Mouse (Mus musculus): Measurements from ENCODE around the gene Ece2. TPM values are rescaled to one million over a fixed set of nuclear protein-coding genes. Genes with fewer than 3 reads are reported as not detected.

Gene Ece2
- 10 to 100 TPM; 28.6 to 33.0 TPM for total RNA-seq (2021)

DNA sequence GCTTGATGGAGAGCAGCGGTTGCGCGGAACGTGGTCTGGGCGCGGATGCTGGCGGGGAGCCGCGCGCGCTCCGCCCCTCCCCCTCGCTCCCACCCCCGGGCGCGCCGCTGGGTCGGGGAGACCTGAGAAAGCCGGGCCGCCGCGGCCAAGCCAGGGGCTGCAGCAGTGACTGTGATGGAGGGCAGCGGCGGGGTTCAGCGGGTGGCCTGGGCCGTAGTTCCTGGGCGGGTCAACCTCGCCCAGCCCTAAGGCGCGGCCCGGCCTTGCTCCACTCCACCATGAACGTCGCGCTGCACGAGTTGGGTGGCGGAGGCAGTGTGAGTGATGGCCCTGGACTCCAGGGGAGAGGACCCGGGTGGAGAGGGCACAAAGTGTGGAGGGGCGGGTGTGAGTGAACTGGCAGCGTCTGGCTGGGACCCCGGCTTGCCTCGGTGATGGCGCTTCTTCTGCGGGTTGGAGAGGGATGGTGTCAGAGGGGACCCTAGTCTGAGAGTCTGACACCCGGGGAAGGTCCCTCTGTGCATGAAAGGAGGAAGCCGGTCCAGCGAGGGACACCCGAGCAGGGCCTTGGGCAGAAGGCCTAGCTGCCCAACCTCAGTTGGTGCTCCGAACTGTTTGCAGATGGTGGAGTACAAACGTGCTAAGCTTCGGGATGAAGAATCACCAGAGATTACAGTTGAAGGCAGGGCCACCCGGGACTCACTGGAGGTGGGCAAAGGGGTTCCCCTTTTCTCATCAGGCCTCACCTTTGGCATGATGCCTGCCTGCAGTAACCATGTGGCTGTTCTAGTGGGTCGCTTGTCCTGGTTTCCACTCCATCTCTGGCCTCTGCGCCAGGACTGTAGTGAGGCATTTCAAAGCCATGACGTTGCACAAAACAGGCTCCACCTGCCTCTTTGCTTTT is at the start of gene Ece2:
TSS of gene Ece2 (plus strand) at position 98 of the 904 bp plus-strand sequence.
- DNase-seq: peak; percentile 56
- intact Hi-C loops (cut with DNase I): no loop called here

- intact Hi-C loops (cut with DNase I): no loop called here
- DNase-seq: no peak
These were observed 40.2 kb upstream of the Ece2 start, which contains the start of gene Vwa5b2 for GRCm38 (mm10) chr16:20589366-20589938. TSS of gene Vwa5b2 (plus strand) at chr16:20589471.

- intact Hi-C loops (cut with DNase I): no loop called here
- DNase-seq: peak; percentile 66
These were observed 39.5 kb upstream of the Ece2 start for GRCm38 (mm10) chr16:20589939-20590679.

DNA sequence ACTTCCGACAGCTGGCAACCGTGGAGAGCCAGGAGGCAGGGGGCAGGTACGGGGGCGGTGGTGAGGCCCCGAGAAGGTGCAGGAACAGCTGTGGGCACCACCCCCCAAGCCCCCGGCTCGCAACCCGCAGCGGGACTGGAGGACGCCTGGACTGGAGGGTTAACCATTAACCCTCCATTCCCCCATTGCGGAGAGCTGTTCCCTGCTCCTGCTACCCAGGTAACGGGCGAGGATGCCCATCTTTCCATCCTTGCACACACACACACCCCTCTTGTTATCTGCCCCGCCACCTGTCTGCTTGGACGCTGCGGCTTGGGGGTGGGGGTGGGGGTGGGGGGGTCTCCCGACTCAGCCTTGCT is 39.0 kb upstream of the Ece2 start:
- DNase-seq: no peak
- intact Hi-C loops (cut with DNase I): no loop called here

DNA sequence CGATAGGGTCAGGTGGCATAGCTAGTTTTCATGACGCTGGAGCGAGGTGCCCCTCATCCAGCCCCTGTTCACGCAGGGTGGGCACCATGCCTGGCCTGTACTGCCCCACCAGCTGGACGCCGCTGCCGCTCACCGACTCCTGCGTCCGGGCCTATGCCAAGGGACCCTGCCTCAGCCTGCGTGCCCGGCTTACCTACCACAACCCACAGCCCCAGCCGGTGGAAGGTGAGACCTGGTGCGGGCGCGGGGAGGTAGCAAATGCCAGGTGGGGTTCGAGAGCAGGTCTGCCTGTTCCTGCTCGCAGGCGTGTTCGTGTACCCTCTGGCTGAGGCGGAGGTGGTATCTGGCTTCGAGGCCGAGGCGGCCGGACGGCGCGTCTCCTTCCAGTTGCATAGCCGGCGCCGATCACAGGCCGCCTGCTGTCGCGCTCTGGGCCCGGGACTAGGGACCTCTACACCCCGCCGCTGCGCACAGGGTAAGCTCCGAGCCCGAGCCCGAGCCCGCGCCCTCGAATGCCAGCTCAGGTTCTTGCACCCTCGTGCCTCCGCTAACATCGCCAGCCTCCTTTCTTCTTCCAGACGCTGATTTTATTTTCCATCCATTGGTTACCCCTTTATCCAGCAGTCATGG is 38.4 kb upstream of the Ece2 start:
- intact Hi-C loops (cut with DNase I): no loop called here
- peak; percentile 13 for DNase-seq

- no peak for DNase-seq
- intact Hi-C loops (cut with DNase I): no loop called here
These were observed 34.5 kb upstream of the Ece2 start for GRCm38 (mm10) chr16:20595060-20595673.

DNA sequence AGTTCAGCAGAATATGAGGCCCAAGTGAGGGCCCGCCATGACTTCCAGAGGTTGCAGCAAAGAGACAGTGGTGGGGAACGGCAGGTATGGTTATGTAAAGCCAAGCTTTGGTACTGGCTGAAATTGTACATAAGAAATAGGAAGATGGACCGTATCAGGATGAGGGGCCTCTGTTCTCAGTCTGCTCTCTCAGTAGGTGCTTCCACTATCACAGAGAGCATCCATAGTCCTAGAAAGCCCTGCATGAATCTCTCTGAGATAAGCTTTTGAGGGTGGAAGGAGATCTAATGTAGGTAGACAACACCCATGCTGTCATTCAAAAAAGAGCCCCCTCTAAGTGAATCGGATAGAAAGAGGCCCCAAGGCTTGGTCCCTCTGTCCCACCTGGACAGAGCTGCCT is 33.9 kb upstream of the Ece2 start:
- intact Hi-C loops (cut with DNase I): no loop called here

GRCm38 (mm10) chr16:20596687-20597441 is 32.8 kb upstream of the Ece2 start:
- intact Hi-C loops (cut with DNase I): no loop called here

More for the DNA sequence above, 33.9 kb upstream of the Ece2 start:
- no peak for DNase-seq

GRCm38 (mm10) chr16:20600511-20600910 is 29.1 kb upstream of the Ece2 start:
- intact Hi-C loops (cut with DNase I): no loop called here
- peak; percentile 48 for DNase-seq

More at GRCm38 (mm10) chr16:20596687-20597441, 32.8 kb upstream of the Ece2 start:
- DNase-seq: no peak

DNA sequence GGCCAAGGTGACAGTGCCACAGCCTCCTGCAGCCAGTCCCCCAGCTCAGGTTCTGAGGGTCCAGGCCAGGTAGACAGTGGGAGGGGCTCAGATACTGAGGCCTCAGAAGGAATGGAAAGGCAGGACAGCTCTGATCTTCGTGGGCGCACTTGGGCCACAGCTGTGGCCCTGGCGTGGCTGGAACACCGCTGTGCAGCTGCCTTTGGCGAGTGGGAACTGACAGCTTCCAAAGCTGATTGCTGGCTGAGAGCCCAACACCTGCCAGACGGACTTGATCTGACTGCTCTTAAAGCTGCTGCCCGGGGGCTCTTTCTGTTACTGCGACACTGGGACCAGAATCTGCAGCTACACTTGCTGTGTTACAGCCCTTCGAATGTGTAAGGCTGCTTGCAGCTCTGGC is 24.9 kb upstream of the Ece2 start:
- intact Hi-C loops (cut with DNase I): no loop called here
- DNase-seq: peak; percentile 42

DNA sequence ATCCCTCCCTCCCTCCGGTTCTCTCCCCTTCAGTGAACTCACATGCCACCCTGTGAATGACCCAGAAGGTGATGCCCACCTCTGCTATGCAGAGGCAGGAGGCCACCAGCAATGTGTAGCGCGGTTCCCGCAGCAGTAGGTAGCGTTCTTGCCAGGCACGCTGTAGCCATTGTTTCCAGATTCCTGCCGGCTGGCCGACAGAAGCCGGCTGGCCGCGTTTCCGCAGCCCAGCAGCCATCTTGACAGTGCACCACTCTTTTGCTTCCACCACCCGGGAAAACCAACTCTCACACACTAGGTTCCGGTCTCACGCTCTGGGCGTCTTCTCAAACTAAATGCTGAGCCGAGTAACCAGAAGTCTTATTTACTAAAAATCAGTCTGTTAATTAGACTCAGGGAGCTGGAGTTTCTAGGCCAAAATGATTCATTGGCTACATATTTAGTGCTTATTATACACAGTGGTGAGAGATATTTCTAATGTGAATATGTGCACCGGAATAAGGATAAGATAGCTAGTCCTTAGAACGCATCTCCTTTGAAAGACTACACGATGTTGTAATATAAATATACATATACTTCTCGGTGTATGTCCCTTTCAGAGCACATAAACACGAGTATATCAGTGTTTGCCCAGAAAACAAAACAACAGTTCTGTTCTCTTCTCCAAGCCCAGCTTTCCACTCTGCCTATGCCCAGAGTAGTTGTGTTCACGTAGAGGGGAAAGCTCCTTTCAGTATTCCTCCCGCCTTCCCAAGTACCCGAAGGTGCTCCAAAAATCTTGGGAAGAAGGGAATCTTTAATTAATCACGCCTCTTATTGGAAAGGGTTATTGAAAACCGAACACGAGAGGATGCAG is 18.9 kb upstream of the Ece2 start:
- intact Hi-C loops (cut with DNase I): no loop called here

DNA sequence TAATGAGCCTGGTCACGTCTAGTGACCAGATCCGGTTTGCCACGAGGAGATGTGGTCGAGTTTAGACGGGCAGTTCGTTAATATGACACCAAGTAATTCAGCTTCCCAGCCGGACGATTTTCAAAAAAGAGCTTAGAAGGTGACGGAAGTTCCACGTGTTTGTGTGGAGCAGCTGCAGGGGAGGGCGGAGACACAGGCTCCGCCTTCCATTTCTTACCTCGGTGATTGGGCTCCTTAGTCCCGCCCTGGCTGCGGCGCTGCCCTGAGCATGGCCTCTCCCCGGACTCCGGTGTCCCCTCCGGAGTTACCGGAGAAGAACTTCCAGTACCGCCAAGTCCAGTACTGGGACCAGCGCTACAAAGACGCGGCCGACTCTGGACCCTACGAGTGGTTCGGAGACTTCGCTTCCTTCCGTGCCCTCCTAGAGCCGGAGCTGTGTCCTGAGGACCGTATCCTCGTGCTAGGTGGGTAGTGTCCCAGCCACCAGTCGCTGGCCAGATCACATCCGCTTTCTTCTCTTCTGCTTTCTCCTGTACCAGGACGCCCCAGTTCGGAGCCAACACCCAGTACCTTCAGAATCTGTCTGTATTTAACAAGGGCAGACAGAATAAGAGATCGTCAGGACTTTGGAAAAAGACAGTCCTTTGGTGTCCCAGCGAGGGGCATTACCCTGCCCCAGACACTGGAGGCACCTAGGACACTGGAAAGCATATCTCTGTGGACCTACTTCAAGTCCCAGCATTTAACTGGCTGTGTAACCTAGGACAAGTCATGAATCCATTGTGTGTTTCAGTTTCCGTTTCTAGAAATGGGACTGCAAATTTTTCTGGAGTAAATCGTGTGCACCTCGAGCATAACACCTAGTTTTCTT is 18.0 kb upstream of the Ece2 start, which contains the start of the genes Eef1akmt4, Gm49333 and Alg3:
TSS of gene Eef1akmt4 (plus strand) at position 237 of the 871 bp plus-strand sequence.
TSS of gene Gm49333 (plus strand) at position 254 of the 871 bp plus-strand sequence.
TSS of gene Alg3 (minus strand) at position 379 of the 871 bp plus-strand sequence.
- intact Hi-C loops (cut with DNase I): no loop called here
- DNase-seq: peak; percentile 88

More for the DNA sequence above, 18.9 kb upstream of the Ece2 start:
- peak; percentile 72 for DNase-seq

GRCm38 (mm10) chr16:20619541-20620398 is 9.9 kb upstream of the Ece2 start:
- intact Hi-C loops (cut with DNase I): no loop called here
- peak; percentile 57 for DNase-seq

- intact Hi-C loops (cut with DNase I): no loop called here
- no peak for DNase-seq
These were observed 9.3 kb upstream of the Ece2 start for GRCm38 (mm10) chr16:20620399-20620735.

GRCm38 (mm10) chr16:20620751-20621190 is 8.9 kb upstream of the Ece2 start:
- DNase-seq: no peak

DNA sequence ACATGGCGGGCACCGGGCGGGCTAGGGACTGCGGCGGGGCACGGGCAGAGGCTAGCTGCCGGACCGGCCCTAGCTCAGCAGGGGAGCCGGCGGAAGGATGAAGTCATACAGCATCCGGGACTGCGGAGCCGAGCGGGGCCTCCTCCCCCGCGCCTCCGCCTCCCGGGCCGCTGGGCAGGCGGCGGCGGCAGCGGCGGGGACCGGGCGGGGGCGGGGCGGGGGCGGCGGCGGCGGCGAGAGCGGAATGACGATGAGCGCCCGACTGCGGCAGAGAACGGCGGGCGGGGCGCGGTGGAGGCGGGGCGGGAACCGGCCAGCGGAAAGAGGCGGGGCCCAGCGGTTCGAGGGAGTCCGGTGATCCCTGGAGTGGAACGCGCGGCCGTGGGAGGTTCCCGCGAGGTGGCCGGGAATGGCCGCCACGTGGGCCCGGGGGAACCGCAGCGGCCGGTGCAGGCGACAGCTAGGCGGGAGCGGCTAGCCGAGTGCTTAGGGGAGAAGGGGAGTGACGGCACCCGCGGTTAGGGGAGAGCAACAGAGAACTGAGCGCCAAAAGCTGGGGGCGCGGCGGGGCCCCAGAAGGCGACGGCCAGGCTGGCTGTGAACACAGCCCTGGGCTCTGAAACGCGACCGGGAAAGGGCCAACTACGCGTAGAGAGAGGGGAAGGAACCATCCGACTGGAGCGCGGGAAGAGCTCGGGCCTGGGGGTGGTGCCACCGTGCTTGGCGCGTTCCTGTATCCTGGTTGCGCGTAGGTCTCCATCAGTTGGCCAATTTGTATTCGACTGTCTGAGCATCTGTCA is 8.2 kb upstream of the Ece2 start, which contains the start of gene Camk2n2:
TSS of gene Camk2n2 (minus strand) at position 97 of the 800 bp plus-strand sequence.
- intact Hi-C loops (cut with DNase I): no loop called here
- peak; percentile 75 for DNase-seq

More at GRCm38 (mm10) chr16:20620751-20621190, 8.9 kb upstream of the Ece2 start:
- intact Hi-C loops (cut with DNase I): no loop called here

Data from left cerebral cortex, postnatal 4 days (tissue).